Mouse (Mus musculus) adrenal gland, postnatal 4 days (tissue): ENCODE measurements at regions not wholly inside any gene's neighbourhood (a gene's known extent, or its start where the extent isn't known, plus 50 kb on each side); places are given as distances from the start of the nearest gene placed in this dataset.

Experiments
- DNase-seq, 2 experiments: peaks; one replicate each; pipeline ENCODE4 v3.0.0; 2021 to 2022; ENCODE audit warnings: low spot score in 2 of 2, mixed read lengths in 2 of 2

DNA sequence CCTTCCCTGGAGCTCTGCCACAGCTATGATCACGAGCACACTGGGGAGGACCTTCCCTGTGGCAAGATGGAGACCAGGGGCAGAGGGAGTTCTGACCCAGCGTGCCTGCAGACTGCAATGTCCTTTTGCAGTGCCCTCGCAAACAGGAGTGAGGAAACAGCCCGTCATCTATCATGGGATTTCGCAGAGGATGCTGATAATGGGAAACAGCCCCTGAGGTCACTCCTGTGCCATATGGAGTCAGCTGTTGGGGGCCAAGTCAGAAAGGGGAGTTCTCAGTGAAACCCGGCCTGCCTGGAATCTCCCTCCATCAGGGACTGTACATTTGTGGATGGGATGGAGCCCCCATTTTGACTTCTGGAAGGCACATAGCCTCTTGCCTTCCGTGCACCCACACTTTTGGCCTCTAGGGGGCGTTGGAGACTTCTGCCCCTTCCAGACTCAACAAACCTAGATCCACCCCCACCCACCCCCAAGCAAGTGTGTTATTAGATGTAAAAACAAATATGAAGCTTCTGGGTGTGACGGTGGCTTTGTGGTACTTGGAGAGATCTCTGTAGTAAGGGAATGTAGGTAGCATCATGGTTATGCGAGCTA lies 98.1 kb downstream of the Kdr start:
- no peak for DNase-seq

DNA sequence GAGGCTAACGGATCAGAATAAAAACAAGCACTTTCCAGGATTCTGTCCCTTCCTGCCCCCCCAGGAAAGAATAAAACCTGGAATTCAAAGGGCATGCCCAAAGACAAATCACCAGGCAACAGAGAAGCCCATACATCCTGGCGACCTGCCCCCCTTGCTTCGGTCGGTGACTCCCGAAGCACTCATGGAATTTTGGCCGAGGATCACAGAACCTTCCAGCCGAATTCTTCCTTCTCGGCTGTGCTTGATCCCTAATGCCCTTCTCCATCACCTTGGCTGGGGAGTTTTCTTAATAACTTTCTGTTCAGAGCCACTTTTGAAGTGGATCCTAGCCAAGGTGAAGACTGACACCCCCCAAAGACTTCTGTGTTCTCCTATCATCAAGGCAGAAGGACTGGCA lies 99.9 kb downstream of the Kdr start:
- DNase-seq, result no peak

DNA sequence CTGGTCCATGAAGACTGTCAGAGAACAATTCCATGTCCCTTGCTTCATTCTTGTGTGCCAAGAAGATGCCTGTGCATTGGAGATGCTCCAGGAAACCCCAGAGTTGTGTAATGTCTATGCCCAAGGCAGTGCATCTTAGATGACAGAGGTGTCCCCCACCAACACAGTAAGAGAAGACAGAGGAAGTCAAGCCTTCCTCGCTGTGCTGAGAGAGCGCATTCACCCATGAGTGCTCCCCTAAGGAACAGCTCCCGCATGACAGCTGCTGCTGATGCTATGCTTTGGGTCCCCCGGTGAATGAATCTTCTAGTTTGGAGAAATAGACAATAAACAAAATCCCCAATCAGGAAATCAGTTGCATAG lies 100.7 kb downstream of the Kdr start:
- DNase-seq, result no peak

DNA sequence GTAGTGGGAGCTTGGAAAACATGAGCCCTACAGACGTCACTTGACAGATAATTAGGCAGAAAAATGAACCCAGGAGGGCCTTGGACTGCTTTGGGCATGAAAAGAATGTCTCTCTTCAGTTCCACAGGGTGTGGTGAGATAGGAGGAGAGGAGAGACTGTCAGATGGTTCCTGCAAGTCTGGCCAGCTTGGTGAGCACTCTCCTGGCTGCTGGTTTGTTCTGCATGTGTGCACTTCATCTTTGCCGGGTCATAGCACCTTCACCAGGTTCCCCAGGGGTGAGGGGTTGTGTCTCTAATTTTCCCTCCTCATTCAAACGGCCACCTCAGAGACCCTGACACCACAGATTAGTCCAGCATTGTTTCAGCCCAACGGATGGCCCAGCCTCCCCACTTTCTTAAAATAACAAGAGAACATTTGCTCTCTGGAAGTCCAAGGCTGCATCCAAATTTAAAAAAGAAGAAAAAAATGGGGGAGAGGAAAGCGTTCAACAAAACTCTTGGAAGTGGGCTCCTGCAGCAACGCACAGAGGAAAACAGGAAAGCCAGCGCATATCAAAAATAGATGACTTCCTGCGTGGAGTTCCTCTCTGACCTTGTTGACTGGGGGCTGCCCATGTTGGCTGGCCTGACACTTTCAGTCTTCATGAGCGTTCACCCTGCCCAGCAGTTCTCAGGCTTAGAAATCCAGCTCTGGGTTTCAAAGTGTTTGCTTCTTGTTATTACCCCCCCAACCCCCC lies 101.2 kb downstream of the Kdr start:
- no peak for DNase-seq

DNA sequence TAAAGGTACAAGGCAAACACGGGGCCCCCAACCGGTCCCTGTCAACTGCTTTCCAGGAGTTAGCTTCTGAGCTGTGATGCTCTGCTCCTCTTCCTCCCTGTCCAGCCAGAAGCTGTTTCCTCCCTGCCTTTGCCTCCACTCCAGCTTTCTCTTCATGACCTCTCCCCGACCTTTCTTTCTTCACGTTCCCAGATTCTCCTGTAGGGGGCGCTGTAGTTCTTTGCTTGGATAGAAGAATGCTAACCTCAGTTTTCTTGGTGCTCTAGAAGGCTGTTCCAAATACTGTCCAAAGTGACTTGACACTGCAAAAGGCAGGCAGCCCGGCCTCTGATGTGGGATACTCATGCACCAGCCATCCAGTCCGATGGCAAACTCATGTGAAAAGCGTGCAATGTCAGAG lies 107.1 kb downstream of the Kdr start:
- peak; percentile 38 to 48 for DNase-seq

DNA sequence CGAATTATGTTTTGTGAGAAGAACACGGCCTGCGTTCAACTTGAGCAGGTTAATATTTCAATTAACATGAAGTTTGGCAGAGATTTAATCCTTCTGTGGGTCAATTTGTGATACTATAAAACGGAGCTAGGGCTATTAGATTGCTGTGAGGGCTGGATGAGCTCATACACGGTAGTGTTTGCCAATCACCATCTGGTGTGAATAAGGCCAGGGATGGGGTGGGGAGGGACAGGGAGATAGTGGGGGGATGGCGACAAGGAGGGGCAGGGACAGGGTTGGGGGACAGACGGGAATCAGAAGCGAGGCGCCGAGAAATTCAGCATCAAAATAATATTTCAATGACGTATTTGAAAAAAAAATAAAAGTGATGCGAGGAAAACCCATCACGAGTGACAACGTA lies 107.6 kb downstream of the Kdr start:
- DNase-seq, result no peak

DNA sequence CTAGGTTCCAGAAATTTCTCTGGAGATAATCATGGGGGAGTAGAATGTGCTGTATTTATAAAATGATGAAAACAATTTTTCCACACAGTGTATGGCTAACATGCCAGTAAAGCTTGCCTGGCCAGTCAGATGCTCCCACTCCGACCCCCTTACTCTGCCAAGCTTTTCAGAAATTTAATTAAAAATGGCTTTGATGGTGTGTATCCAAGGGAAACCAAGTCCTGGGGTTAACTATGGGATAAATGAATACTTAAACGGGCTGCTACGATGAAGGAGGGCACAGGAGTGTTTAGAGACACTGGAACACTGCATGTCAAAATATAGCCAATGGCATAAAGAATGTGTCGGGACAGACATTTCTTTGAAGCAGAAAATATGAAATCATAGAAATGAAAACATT lies 108.7 kb downstream of the Kdr start:
- DNase-seq, result no peak

DNA sequence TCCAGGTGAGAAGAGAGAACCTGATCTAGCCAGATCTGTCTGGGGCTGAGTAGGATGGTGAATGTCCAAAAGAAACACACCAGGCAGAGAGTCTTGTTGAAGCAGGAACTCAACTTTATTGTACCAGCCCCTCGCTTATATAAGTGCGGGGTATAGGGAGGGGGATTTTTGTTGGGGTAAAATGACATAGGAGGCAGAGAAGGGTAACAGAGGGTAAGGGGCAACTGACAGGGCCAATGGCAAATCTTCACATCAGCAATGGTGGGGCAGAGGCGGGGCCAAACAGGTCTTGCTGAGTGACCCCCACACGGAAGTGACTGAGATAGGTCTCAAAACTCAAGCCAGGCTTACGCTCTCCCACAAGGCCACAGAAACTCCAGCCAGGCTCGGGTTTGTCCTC lies 113.2 kb downstream of the Kdr start:
- no peak for DNase-seq

DNA sequence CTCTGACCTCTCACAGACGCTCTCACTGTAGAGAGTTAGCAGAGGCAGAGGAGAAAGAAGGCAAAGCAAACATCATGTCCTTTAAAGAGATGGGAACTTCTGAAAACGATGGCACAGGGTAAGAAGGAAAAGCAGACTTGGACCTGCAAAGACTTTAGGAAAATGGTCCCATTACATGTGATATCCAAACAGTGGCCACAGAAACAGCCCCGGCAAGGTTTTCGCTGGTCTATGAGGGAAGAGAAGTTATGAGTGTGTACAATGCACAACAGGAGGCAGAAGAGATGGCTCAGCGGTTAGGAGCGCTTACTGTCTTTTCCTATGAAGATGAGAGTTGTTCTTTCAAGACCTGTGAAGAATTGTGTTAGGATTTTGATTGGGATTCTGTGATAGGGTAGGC lies 114.9 kb downstream of the Kdr start:
- DNase-seq, result no peak

DNA sequence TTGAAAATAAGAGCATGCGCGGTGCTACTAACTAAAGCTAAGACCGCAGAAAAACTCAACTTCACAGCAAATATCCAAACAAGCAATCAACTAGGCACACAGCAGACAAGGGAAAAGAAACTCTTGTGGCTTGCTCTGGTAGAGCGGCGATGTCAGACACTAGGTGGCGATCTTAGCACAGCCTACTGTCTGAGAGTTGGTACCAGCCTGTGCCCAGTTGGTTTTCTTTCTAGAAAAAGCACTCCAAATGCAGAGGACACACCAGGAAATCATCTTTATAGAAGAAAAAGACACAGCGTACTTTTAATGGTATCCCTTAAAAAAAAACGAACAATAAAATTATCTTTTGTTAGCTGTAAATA lies 115.6 kb downstream of the Kdr start:
- no peak for DNase-seq

DNA sequence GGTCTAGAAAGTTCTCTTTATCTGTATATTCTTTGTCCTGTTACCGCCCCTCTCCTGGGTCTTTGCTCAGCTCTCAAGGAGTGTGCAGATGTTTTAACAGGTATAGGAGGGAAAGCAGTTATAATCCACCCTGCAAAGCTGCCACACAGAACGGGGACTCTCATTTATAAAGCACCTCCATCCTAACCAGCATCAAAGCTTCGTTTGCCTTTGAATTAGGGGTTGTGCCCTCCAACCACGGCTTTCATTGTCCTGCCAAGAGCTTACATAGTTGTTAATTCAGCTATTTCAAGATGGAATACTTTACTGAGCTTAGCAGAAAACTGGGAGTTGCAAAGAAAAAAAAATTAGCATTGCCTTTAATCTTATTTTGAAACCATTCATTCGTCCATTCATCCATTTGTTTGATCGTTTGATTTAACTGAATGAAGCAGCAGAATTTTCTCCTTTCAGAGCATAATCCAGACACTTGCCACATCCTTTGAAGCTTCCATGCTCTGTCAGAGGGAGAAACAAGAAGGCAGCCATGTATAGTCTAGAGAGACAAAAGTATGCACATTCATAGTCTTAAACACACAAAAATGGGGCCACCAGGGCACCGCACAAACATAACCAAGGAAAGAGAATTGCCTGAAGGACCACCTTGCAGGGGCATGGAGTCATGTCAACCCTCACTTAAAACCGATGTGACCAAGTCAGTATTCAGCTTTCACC lies 116.2 kb downstream of the Kdr start:
- DNase-seq, result no peak

DNA sequence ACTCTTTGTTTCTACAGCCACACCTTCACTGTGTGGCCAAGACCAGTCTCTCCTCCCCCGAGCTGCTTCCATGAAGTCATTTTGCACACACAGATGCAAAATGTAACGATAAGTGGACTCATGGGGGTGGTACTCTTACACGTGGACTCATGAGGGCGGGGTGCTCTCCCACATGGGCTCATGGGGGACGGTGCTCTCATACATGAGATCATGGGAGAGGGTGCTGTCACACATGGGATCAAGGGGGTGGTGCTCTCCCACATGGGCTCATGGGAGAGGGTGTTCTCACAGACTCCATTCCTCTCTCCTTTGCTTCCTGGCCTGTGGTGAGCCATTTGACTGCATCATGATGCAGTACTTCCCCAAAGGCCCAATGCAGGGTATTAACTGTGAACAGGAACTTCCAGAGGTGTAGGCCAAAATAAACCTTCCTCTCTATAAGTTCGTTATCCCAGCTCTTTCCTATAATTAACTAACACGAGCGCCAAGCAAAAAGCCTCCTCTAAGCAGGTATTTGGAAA lies 118.9 kb downstream of the Kdr start:
- no peak for DNase-seq

DNA sequence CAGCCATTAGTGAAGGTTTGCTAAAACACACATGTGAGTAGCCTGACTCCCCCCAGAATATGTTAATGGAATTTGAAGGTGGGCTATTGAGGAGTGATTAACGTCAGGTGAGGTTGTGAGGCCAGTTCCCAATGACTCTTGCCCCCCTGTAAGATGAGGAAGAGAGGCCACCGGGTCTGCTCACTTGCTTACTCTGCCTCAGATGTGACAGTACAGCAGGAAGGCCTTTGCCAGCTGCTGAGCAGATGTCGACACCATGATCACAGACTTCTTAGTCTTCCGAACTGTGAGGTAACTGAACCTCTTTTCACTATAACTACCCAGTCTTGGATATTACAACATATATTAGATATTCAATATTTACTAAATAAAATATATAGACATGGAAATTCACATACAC lies 127.4 kb downstream of the Kdr start:
- no peak for DNase-seq

DNA sequence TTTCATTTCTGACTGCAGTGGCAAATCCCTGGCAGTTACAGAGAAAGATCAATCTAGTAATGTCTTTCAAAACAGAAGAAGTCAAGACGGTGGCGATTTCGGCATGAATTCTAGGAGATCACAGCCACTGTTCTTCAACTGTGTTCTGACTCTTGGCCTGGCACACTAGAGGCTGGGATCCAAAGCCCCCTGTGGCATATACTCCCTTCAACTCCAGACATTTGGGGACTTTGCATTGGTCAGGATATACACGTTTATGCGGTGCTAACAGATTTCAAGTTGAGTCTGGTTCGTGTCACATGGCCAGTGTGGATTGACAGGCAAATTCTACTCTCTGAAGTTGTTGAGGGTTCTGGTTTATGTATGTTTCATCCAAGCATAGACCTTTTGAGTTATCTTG lies 130.3 kb downstream of the Kdr start:
- no peak for DNase-seq

DNA sequence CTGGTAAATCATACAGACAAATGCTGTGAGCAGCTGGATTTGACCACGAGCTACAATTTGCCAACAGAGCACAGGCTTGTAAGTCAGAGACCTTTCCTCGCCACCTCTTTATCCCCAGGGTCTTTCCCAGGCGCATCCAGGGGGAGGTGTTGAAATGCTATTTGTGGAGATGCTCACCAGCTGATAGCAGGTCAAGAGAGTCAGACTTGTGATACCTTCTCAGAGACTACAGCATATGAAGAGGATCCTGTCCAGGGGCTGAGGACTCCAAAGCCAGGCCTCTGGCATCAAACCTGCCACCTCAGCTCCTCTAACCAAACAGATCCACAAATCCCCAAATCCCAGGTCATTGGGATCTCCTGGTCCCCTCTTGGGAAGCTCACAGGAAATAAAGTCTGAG lies 130.9 kb downstream of the Kdr start:
- no peak for DNase-seq

DNA sequence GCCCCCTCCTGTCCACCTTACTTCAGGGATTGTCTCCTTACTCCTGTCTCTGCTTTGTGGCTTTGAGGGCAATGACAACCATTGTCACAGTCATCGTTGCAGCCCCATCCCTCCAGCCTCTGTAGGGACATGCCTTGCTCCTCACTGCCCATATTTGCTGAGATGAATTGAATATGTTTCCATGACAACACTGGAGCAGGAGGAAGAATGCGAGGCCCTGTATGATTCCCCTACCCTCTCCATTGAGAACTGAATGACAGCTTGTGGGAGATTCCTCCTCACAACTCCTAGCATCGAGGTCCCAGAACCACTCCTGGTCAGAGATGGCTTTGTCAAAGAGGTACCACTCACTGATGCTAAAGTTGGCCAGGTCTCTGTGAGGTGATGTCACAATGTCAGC lies 132.2 kb downstream of the Kdr start:
- no peak for DNase-seq

DNA sequence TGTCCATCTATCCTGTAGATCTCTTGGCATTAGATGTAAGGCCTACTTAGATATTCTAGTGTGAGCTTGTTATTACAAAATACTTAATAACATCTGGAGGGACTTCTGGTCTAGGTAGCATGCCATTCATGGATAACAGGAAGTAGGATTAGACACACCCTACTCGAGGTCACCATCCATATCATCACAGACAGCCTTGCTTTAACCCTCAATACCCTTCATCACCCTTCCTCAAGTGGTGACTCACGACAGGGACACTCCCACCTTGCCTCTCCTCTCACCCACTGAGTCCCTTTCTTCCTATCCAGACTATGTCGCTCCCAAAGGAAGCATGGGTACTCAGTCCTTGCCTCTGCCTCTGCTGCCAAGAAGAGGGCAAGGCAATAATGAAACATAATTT lies 134.5 kb downstream of the Kdr start:
- DNase-seq, result no peak

DNA sequence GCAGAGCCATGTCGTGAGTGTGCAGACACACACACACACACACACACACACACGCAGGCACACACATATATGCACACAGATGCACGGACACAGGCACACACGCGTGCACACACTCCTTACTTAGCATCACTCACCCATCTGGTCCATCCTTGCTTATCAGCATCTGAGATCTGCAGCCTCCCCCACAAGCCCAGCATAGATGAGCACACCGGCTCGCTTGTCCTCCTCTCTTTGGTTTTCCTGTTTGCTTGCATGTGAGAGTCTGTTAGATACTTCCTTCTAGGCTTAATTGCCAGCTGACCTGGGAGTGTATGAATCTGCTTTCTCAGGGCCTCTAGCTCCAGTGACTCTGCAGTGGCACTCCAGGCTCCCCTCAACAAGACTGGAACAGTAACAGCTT lies 137.8 kb downstream of the Kdr start:
- DNase-seq, result no peak

DNA sequence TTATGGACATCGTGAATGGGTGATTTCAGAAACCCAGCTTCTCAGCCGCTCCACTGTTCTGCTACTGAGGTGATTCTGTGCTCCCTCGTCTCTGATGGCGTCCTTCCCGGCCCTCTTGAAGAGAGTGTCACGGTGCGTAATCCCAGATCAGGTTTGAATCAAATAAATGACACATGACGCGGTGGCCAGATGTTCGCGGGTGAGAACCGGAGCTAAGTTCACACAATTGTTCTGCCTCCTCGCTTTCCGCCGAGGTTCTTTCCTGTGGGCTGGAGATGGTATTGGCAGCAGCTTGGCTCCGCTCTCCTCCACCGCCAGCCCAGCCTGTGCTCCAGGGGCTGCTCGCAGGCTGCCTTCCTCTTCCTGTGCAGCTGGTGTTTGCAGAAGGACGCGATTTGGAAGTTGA lies 142.7 kb downstream of the Kdr start:
- DNase-seq, result peak in 1 of 2 experiments; percentile 20

DNA sequence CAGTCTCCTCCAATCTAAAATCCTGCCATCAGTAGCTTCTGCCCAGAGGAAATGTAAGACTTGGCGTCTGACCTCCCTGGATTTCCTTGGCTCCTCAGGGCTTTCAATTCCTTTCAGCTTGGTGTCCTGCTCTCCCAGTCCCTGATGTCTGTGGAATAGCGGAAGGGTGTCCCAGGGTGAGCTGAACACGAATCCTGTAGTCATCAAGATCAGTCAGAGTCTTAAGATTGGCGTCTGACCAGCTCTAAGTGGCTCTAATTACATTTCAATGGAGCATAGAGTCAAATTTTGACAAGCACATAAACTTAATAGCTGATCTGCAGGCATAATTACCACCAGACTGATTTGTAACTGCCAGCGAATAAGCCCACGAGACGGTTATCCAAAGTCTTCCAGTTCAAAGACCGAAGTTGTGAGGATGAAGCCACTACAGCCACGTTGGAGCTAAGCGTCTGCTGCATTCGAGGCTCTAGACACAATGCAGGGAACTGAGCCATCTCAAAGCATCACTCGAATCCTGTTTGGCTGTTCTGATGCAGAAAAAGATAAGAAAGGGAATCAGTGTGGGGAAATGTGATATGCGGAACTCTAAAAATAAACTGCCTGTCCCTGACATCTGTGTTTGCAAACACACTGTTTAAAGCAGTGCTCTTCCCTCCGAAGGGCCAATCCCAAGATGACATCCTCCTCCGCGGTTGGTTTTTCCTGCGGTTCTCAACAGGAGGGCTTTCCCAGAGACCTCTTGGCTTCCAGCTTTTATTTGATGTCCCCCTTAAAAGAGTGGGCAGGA lies 143.3 kb downstream of the Kdr start:
- no peak for DNase-seq

DNA sequence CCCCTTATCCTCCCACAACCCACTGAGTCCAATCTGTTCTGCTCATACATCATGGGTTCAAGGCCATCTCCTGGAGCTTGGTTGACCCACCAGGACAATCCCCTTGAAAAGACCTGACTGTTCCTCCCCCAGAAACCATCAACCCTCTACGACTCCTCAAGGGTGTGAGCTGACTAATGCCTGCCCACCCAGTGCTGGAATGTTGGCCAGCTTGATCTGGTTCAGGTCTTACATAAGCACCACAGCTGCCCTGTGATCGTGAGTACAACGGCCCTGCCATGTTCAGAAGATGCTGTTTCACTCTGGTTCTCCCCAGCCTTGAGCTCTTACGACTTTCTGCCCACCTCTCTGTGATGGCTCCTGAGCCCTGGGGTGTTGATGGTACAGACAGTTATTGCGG lies 145.9 kb downstream of the Kdr start:
- no peak for DNase-seq
